8 mouse cellular contexts compared by ENCODE assay signal in genomic region chr9:123156910-123157361, GRCm38 (mm10). TPM values are rescaled to one million over a fixed set of nuclear protein-coding genes. Genes with fewer than 3 reads are reported as not detected.
DNase-seq lines count a peak whose midpoint lies in the region; ATAC-seq and TF ChIP-seq lines count a peak whose summit lies in the region.

No protein-coding gene starts in this region.

- no peaks in the 10 kb centered on the region for H3K36me3 ChIP-seq in intestine, embryonic 14.5 days (ENCODE audit: control insufficient read depth, insufficient read depth, low read length)
- H3K36me3 ChIP-seq in limb, embryonic 14.5 days (ENCODE audit: control insufficient read depth, insufficient read depth, low read length), result no peaks in the 10 kb centered on the region
- H3K36me3 ChIP-seq in midbrain, embryonic 14.5 days (ENCODE audit: control insufficient read depth, insufficient read depth, low read length), result no peaks in the 10 kb centered on the region
- H3K36me3 ChIP-seq in stomach, embryonic 15.5 days, result no peaks in the 10 kb centered on the region

- peak; percentile 60 for ATAC-seq in intestine, embryonic 14.5 days (replicated peaks; ENCODE audit: low FRiP score, low TSS enrichment, low read depth)
- peak; percentile 60 for ATAC-seq in limb, embryonic 14.5 days (ENCODE audit: low FRiP score, low read depth)
- ATAC-seq in midbrain, embryonic 14.5 days (ENCODE audit: low FRiP score, low TSS enrichment), result no peak
- peak; percentile 67 for ATAC-seq in stomach, embryonic 15.5 days (ENCODE audit: insufficient read depth, low FRiP score, low read depth)

- H3K4me1 ChIP-seq in intestine, embryonic 14.5 days (replicated peaks; ENCODE audit: control insufficient read depth, insufficient read depth, low read length), result no peaks in the 10 kb centered on the region
- no peaks in the 10 kb centered on the region; the same call in 1 of the 2 replicates for H3K4me1 ChIP-seq in limb, embryonic 14.5 days (ENCODE audit: control insufficient read depth, insufficient read depth, low read length)
- H3K4me1 ChIP-seq in midbrain, embryonic 14.5 days (ENCODE audit: control insufficient read depth, insufficient read depth, low read length), result no peaks in the 10 kb centered on the region
- H3K4me1 ChIP-seq in stomach, embryonic 15.5 days, result no peaks in the 10 kb centered on the region

- H3K4me2 ChIP-seq in intestine, embryonic 14.5 days (ENCODE audit: low read length), result peak overlapping the region; percentile 40
- peak overlapping the region; percentile 46 for H3K4me2 ChIP-seq in limb, embryonic 14.5 days (replicated peaks; ENCODE audit: low read depth, low read length, severe bottlenecking)
- H3K4me2 ChIP-seq in midbrain, embryonic 14.5 days (ENCODE audit: low read length), result peak overlapping the region; percentile 25
- peak overlapping the region; percentile 44 for H3K4me2 ChIP-seq in stomach, embryonic 15.5 days

- peak overlapping the region; percentile 13; the same call in 1 of the 2 replicates for H3K4me3 ChIP-seq in intestine, embryonic 14.5 days (ENCODE audit: low read depth, low read length)
- H3K4me3 ChIP-seq in limb, embryonic 14.5 days (replicated peaks; ENCODE audit: low read length), result peak overlapping the region; percentile 25
- 0 out of 2 replicates have a peak overlapping the region, but pooled peaks have one; percentile 3 for H3K4me3 ChIP-seq in midbrain, embryonic 14.5 days (replicated peaks; ENCODE audit: low read depth, low read length)
- peak overlapping the region; percentile 12 for H3K4me3 ChIP-seq in stomach, embryonic 15.5 days (replicated peaks)

- WGBS in intestine, embryonic 14.5 days, result 36% methylated on average over 30 of the region's 30 CpGs
- WGBS in limb, embryonic 14.5 days, result 35% methylated on average over 28 of the region's 30 CpGs
- 32% methylated on average over 30 of the region's 30 CpGs for WGBS in midbrain, embryonic 14.5 days
- 31% methylated on average over 29 of the region's 30 CpGs for WGBS in stomach, embryonic 15.5 days

- no peak for TF ChIP-seq POLR2A in limb, embryonic 14.5 days (IDR thresholded peaks at IDR 0.05; ENCODE audit: borderline replicate concordance, extremely low read depth, insufficient read depth, insufficient read length)

- H3K27me3 ChIP-seq in intestine, embryonic 14.5 days (replicated peaks; ENCODE audit: control insufficient read depth, insufficient read depth, low read length), result no peaks in the 10 kb centered on the region
- H3K27me3 ChIP-seq in limb, embryonic 14.5 days (ENCODE audit: control insufficient read depth, insufficient read depth, low read length), result no peaks in the 10 kb centered on the region
- H3K27me3 ChIP-seq in midbrain, embryonic 14.5 days (ENCODE audit: control insufficient read depth, insufficient read depth, low read length), result no peaks in the 10 kb centered on the region
- no peaks in the 10 kb centered on the region for H3K27me3 ChIP-seq in stomach, embryonic 15.5 days (replicated peaks)

- DNase-seq in T-cell, adult 2 months (ENCODE audit: low spot score), result peak; percentile 75
- peak; percentile 20 to 42 for DNase-seq in cerebellum, postnatal 25 days
- peak; percentile 72 to 80 for DNase-seq in gastrocnemius, postnatal 4 days (ENCODE audit: low spot score in 2 of 2)
- DNase-seq in intestine, embryonic 14.5 days (ENCODE audit: low spot score), result peak; percentile 54
- DNase-seq in limb, embryonic 14.5 days (ENCODE audit: low spot score), result peak; percentile 39
- peak; percentile 25 for DNase-seq in midbrain, embryonic 14.5 days
- DNase-seq in c-Kit-positive CD71-positive TER-119-positive erythroid progenitor cells, embryonic 14.5 days (ENCODE audit: low spot score), result no peak

- H3K27ac ChIP-seq in intestine, embryonic 14.5 days (ENCODE audit: low read depth), result no peak overlapping the region
- no peak overlapping the region for H3K27ac ChIP-seq in limb, embryonic 14.5 days (replicated peaks; ENCODE audit: low read depth, low read length)
- no peak overlapping the region for H3K27ac ChIP-seq in midbrain, embryonic 14.5 days (replicated peaks; ENCODE audit: low read depth, low read length)
- no peak overlapping the region for H3K27ac ChIP-seq in stomach, embryonic 15.5 days

- H3K9ac ChIP-seq in intestine, embryonic 14.5 days (ENCODE audit: low read length), result no peak overlapping the region
- H3K9ac ChIP-seq in limb, embryonic 14.5 days (ENCODE audit: low read depth, low read length, severe bottlenecking), result peak overlapping the region; percentile 54
- no peak overlapping the region for H3K9ac ChIP-seq in midbrain, embryonic 14.5 days (replicated peaks; ENCODE audit: low read length)
- no peak overlapping the region for H3K9ac ChIP-seq in stomach, embryonic 15.5 days

- H3K9me3 ChIP-seq in intestine, embryonic 14.5 days (ENCODE audit: control insufficient read depth, low read length), result no peaks in the 10 kb centered on the region
- H3K9me3 ChIP-seq in limb, embryonic 14.5 days (ENCODE audit: control insufficient read depth, low read length), result no peaks in the 10 kb centered on the region
- no peaks in the 10 kb centered on the region for H3K9me3 ChIP-seq in midbrain, embryonic 14.5 days (ENCODE audit: control insufficient read depth, low read length)
- H3K9me3 ChIP-seq in stomach, embryonic 15.5 days, result no peaks in the 10 kb centered on the region

RNA-seq across cellular contexts. Expression of gene Clec3b, which starts 6.2 kb away (rescaled TPM):
- total RNA-seq in gastrocnemius, postnatal 4 days (2021), result 100 to 1,000 TPM; 207 to 229 TPM
- polyA plus RNA-seq in intestine, embryonic 14.5 days (2014; fragmentation: Nextera tagmentation; extraction: Ambion mirVana), result not detected in 2 replicates
- 18.1 and 21.0 TPM in 2 replicates for polyA plus RNA-seq in limb, embryonic 14.5 days (2012; rRNA removed)
- polyA plus RNA-seq in limb, embryonic 14.5 days (2014; fragmentation: Nextera tagmentation; extraction: Ambion mirVana), result 1.1 and 1.6 TPM in 2 replicates
- 0.51 and 0.53 TPM in 2 replicates for polyA plus RNA-seq in midbrain, embryonic 14.5 days (2014; fragmentation: Nextera tagmentation; extraction: Ambion mirVana)
- 1.2 and 2.0 TPM in 2 replicates for polyA plus RNA-seq in stomach, embryonic 15.5 days (2015; fragmentation: Nextera tagmentation; extraction: Ambion mirVana)

RNA-seq across cellular contexts. Expression of gene Exosc7, which starts 43.9 kb away (rescaled TPM):
- 10 to 100 TPM; 29.9 to 33.8 TPM for total RNA-seq in gastrocnemius, postnatal 4 days (2021)
- polyA plus RNA-seq in intestine, embryonic 14.5 days (2014; fragmentation: Nextera tagmentation; extraction: Ambion mirVana), result 146 and 161 TPM in 2 replicates
- polyA plus RNA-seq in limb, embryonic 14.5 days (2012; rRNA removed), result 81.1 and 109 TPM in 2 replicates
- 96.5 and 105 TPM in 2 replicates for polyA plus RNA-seq in limb, embryonic 14.5 days (2014; fragmentation: Nextera tagmentation; extraction: Ambion mirVana)
- polyA plus RNA-seq in midbrain, embryonic 14.5 days (2014; fragmentation: Nextera tagmentation; extraction: Ambion mirVana), result 80.6 and 81.4 TPM in 2 replicates
- polyA plus RNA-seq in stomach, embryonic 15.5 days (2015; fragmentation: Nextera tagmentation; extraction: Ambion mirVana), result 125 and 136 TPM in 2 replicates

RNA-seq across cellular contexts. Expression of gene Zdhhc3, which starts 43.9 kb away (rescaled TPM):
- total RNA-seq in gastrocnemius, postnatal 4 days (2021), result 10 to 100 TPM; 49.8 to 50.5 TPM
- 62.5 and 65.0 TPM in 2 replicates for polyA plus RNA-seq in intestine, embryonic 14.5 days (2014; fragmentation: Nextera tagmentation; extraction: Ambion mirVana)
- polyA plus RNA-seq in limb, embryonic 14.5 days (2012; rRNA removed), result 63.5 and 101 TPM in 2 replicates
- 58.1 and 61.5 TPM in 2 replicates for polyA plus RNA-seq in limb, embryonic 14.5 days (2014; fragmentation: Nextera tagmentation; extraction: Ambion mirVana)
- polyA plus RNA-seq in midbrain, embryonic 14.5 days (2014; fragmentation: Nextera tagmentation; extraction: Ambion mirVana), result 63.3 and 64.8 TPM in 2 replicates
- 73.7 and 77.8 TPM in 2 replicates for polyA plus RNA-seq in stomach, embryonic 15.5 days (2015; fragmentation: Nextera tagmentation; extraction: Ambion mirVana)

RNA-seq across cellular contexts. Expression of gene Cdcp1, which starts 58.9 kb away (rescaled TPM):
- not detected for total RNA-seq in gastrocnemius, postnatal 4 days (2021)
- polyA plus RNA-seq in intestine, embryonic 14.5 days (2014; fragmentation: Nextera tagmentation; extraction: Ambion mirVana), result 17.5 and 18.7 TPM in 2 replicates
- 6.1 and 7.1 TPM in 2 replicates for polyA plus RNA-seq in limb, embryonic 14.5 days (2012; rRNA removed)
- polyA plus RNA-seq in limb, embryonic 14.5 days (2014; fragmentation: Nextera tagmentation; extraction: Ambion mirVana), result 9.1 and 9.3 TPM in 2 replicates
- polyA plus RNA-seq in midbrain, embryonic 14.5 days (2014; fragmentation: Nextera tagmentation; extraction: Ambion mirVana), result not detected in 2 replicates
- polyA plus RNA-seq in stomach, embryonic 15.5 days (2015; fragmentation: Nextera tagmentation; extraction: Ambion mirVana), result 13.5 and 15.3 TPM in 2 replicates
